Mouse (Mus musculus): ENCODE data around the gene Trappc13.

The Trappc13 gene

GRCm38 (mm10) chr13:104114827-104115226 lies 63.4 kb downstream of the Trappc13 start:
- DNase-seq (ENCODE audit: low spot score), result no peak

- no peak for DNase-seq (ENCODE audit: low spot score)
Measured at GRCm38 (mm10) chr13:104113782-104114181, 64.5 kb downstream of the Trappc13 start.

- no peak for DNase-seq (ENCODE audit: low spot score)
Measured at GRCm38 (mm10) chr13:104112266-104112900, 65.9 kb downstream of the Trappc13 start.

GRCm38 (mm10) chr13:104110526-104110925 lies 67.7 kb downstream of the Trappc13 start:
- no peak for DNase-seq (ENCODE audit: low spot score)

GRCm38 (mm10) chr13:104109816-104110521 lies 68.3 kb downstream of the Trappc13 start:
- peak; percentile 34 for DNase-seq (ENCODE audit: low spot score)

- peak; percentile 90 for DNase-seq (ENCODE audit: low spot score)
Measured at GRCm38 (mm10) chr13:104109288-104109815, 68.9 kb downstream of the Trappc13 start, which contains the start of the genes Nln and Sgtb. TSS of gene Nln (minus strand) at chr13:104109614. TSS of gene Sgtb (plus strand) at chr13:104109741.

- DNase-seq (ENCODE audit: low spot score), result no peak
Measured at GRCm38 (mm10) chr13:104108651-104109287, 69.5 kb downstream of the Trappc13 start.

- no peak for DNase-seq (ENCODE audit: low spot score)
Measured at GRCm38 (mm10) chr13:104101606-104102235, 76.5 kb downstream of the Trappc13 start.

GRCm38 (mm10) chr13:104100416-104100815 lies 77.9 kb downstream of the Trappc13 start:
- DNase-seq (ENCODE audit: low spot score), result no peak

GRCm38 (mm10) chr13:104097190-104097589 lies 81.1 kb downstream of the Trappc13 start:
- DNase-seq (ENCODE audit: low spot score), result no peak

GRCm38 (mm10) chr13:104095955-104096354 lies 82.3 kb downstream of the Trappc13 start:
- no peak for DNase-seq (ENCODE audit: low spot score)

- DNase-seq (ENCODE audit: low spot score), result no peak
Measured at GRCm38 (mm10) chr13:104094531-104095385, 83.5 kb downstream of the Trappc13 start.
